Mouse (Mus musculus): ENCODE results near the gene Cyp2c50.
"Not testable (repeated sequence)": the region's sequence is repeated elsewhere in the genome, so short reads cannot be mapped to it uniquely, and the experiment has no call there.

Gene Cyp2c50

GRCm38 (mm10) chr19:40089421-40089820, at the start of gene Cyp2c50:
Gene Cyp2c50, plus strand, starts transcription at chr19:40089688.
- DNase-seq, result not testable (repeated sequence)

GRCm38 (mm10) chr19:40073701-40074100, 15.8 kb upstream of the Cyp2c50 start, which contains the start of gene Cyp2c54:
Gene Cyp2c54, minus strand, starts transcription at chr19:40073827.
- DNase-seq, result no peak

GRCm38 (mm10) chr19:40088381-40088780, 1.1 kb upstream of the Cyp2c50 start:
- no peak for DNase-seq

GRCm38 (mm10) chr19:40091111-40091510, 1.6 kb downstream of the Cyp2c50 start:
- DNase-seq, result no peak

GRCm38 (mm10) chr19:40119624-40120023, 30.1 kb downstream of the Cyp2c50 start:
- not testable (repeated sequence) for DNase-seq

- not testable (repeated sequence) for DNase-seq
These were observed 35.7 kb downstream of the Cyp2c50 start for GRCm38 (mm10) chr19:40125165-40125564.

GRCm38 (mm10) chr19:40126996-40127395, 37.5 kb downstream of the Cyp2c50 start:
- DNase-seq, result not testable (repeated sequence)

Measured in kidney, postnatal 25 days (tissue).